Mouse (Mus musculus): Measurements from ENCODE around the gene Meox1. TPM values are rescaled to one million over a fixed set of nuclear protein-coding genes. Genes with fewer than 3 reads are reported as not detected.
A peak's percentile ranks its signal among the peaks of the same experiment; 100 is the strongest.

Gene Meox1
- total and polyA plus RNA-seq, 2 experiments from 2014 or later, result 0.68 to 1.1 TPM

DNA sequence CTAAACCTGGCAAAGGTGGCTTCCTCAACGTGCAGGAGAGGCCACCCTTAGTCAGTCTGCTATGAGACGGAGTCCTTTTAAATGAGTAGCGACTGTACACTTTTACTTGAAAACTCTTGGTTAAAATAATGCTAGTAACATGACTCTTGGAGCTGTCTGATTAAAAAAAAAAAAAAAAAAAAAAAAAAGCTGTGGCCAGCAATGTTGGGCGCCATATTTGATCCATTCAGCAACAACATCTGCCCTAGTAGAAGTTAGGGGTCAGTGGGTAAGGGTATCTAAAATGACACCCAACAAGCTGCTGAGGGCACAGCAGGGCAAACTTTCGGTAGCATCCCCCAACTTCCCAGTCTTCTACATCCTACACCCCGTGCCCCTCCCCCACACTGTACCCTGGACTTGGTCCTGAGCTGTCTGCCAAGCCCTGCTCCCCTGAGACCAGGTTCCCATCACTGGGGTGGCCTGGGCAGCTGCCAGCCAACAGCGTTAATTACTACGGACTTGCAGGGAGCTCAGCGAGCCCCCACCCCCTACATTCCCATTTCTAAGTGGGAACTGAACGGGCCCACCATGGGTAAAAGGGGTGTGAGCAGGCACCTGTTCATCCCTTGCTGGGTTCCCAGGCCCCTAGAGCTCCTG lies 32.9 kb upstream of the Meox1 start:
- H3K36me3 ChIP-seq (ENCODE audit: insufficient read depth), result no peaks in the 10 kb centered on the region
- no peak for TF ChIP-seq CTCF (IDR thresholded peaks at IDR 0.05; ENCODE audit: low read depth)
- no peak overlapping the region for H3K9ac ChIP-seq
- WGBS, result 76% methylated on average over 10 of the region's 10 CpGs
- H3K4me2 ChIP-seq (ENCODE audit: low read depth), result no peak overlapping the region
- H3K27me3 ChIP-seq (ENCODE audit: insufficient read depth, low read length), result no peaks in the 10 kb centered on the region
- H3K4me1 ChIP-seq (ENCODE audit: insufficient read depth), result no peaks in the 10 kb centered on the region
- H3K9me3 ChIP-seq (ENCODE audit: low read length), result no peaks in the 10 kb centered on the region
- no peak overlapping the region for H3K27ac ChIP-seq (ENCODE audit: low read depth, low read length)
- no peak for ATAC-seq
- no peak for DNase-seq
- no peak overlapping the region for H3K4me3 ChIP-seq (ENCODE audit: low read depth, low read length)

DNA sequence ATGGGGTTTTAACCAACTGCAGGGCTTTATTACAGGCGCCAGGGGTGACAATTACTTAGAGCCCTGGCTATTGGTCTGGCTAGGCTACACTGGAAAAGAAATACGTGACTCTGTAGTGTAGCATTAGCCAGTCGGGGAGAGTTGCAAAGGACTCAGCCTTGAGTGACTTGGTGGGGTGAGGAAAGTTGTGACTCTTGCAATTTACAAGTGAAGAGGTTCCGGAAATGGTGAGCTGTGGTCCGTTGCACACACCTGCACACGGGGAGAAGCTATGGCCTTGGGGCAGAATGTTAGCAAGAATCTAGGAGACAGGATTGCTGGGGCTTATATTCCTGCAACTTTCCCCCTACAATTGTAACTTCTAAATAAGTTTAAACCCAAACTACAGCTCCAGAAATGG lies 31.5 kb upstream of the Meox1 start:
- ATAC-seq, result no peak
- 81% methylated on average over 6 of the region's 6 CpGs for WGBS

DNA sequence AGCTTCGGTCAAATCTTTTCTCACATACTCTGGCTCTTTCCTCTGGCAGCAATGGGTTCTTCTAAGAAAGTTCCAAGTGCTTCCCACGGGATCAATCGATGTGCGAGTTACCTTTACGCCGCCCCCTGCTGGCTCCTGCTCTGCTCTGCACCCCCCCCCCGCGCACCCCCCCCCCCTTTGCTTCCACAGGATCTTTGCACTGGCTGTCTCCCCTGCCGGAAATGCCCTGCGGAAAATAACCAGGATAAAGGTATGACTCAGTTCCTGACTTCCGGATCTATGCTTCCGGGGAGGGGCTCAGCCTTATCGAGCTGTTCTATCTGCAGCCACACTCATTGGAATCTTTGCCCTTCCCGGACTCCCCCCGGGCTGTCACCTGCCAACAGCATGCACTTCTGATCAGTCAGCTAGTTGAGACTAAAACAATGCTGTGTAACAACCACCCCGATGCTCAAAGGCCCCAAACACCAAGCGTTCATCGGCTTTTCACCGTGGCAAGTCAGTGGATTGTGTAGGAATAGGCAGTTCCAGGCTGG lies 30.3 kb upstream of the Meox1 start:
- H3K4me1 ChIP-seq (ENCODE audit: insufficient read depth), result no peaks in the 10 kb centered on the region
- DNase-seq, result no peak
- TF ChIP-seq CTCF (IDR thresholded peaks at IDR 0.05; ENCODE audit: low read depth), result no peak
- no peak overlapping the region for H3K4me2 ChIP-seq (ENCODE audit: low read depth)
- H3K9ac ChIP-seq, result no peak overlapping the region
- H3K4me3 ChIP-seq (ENCODE audit: low read depth, low read length), result no peak overlapping the region
- WGBS, result 72% methylated on average over 18 of the region's 19 CpGs
- H3K36me3 ChIP-seq (ENCODE audit: insufficient read depth), result no peaks in the 10 kb centered on the region
- no peaks in the 10 kb centered on the region for H3K27me3 ChIP-seq (ENCODE audit: insufficient read depth, low read length)
- ATAC-seq, result no peak
- no peak overlapping the region for H3K27ac ChIP-seq (ENCODE audit: low read depth, low read length)
- no peaks in the 10 kb centered on the region for H3K9me3 ChIP-seq (ENCODE audit: low read length)

More for the DNA sequence above, 31.5 kb upstream of the Meox1 start:
- no peak overlapping the region for H3K4me3 ChIP-seq (ENCODE audit: low read depth, low read length)
- no peaks in the 10 kb centered on the region for H3K36me3 ChIP-seq (ENCODE audit: insufficient read depth)
- no peaks in the 10 kb centered on the region for H3K9me3 ChIP-seq (ENCODE audit: low read length)
- no peaks in the 10 kb centered on the region for H3K4me1 ChIP-seq (ENCODE audit: insufficient read depth)
- no peak overlapping the region for H3K4me2 ChIP-seq (ENCODE audit: low read depth)
- no peak overlapping the region for H3K9ac ChIP-seq
- no peak for DNase-seq
- H3K27me3 ChIP-seq (ENCODE audit: insufficient read depth, low read length), result no peaks in the 10 kb centered on the region
- TF ChIP-seq CTCF (IDR thresholded peaks at IDR 0.05; ENCODE audit: low read depth), result no peak
- no peak overlapping the region for H3K27ac ChIP-seq (ENCODE audit: low read depth, low read length)

DNA sequence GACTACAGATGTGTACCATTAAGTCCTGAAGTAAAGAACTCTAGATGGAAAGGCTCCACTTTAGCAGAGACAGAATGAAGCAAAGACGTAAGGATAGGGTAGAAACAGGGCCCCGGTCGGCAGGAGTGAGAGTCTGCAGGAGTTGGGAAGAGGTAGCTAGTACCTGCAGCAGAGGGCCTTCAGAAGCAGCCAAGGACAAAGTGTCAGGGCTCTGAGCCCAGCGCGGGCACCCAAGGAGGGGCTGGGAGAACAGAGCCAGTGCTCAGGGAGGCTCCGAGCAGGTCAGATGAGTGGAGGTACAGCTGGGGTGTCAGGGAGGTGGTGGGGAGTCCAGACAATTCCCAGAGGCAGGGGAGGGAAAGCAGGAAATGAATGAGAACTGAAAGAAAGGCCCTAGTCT lies 29.8 kb upstream of the Meox1 start:
- no peak overlapping the region for H3K9ac ChIP-seq
- H3K4me3 ChIP-seq (ENCODE audit: low read depth, low read length), result no peak overlapping the region
- 87% methylated on average over 6 of the region's 6 CpGs for WGBS
- H3K4me2 ChIP-seq (ENCODE audit: low read depth), result no peak overlapping the region
- DNase-seq, result no peak
- H3K4me1 ChIP-seq (ENCODE audit: insufficient read depth), result no peaks in the 10 kb centered on the region
- no peaks in the 10 kb centered on the region for H3K36me3 ChIP-seq (ENCODE audit: insufficient read depth)
- no peak overlapping the region for H3K27ac ChIP-seq (ENCODE audit: low read depth, low read length)
- H3K27me3 ChIP-seq (ENCODE audit: insufficient read depth, low read length), result no peaks in the 10 kb centered on the region
- no peak for ATAC-seq
- TF ChIP-seq CTCF (IDR thresholded peaks at IDR 0.05; ENCODE audit: low read depth), result no peak
- no peaks in the 10 kb centered on the region for H3K9me3 ChIP-seq (ENCODE audit: low read length)

DNA sequence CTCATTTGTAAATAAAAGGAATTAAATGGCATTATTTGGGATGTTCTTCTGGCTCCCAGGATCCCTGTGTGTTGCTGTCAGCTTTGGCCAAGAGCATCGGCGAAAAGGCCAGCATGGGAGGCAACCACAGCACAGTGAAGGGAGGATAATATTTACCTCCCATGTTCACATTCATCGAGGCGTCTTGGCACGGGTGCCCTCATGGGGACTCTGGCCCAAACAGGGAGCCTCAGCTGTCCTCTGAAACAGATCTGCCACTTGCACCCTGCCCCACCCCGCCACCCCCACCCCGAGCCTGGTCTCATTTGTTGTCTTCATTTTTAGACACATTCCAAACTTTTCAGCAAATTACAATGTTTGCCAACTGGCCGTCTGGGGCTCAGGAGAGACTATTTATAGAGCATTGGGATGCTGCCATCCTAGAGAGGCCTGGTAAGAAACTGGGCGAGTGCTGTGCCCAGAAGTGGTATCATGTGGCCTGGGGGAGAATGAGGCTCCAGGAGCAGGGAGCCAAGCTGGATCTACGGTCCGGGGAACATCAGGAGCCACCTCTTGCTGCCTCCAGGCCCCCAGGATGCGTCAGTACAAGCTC lies 27.3 kb upstream of the Meox1 start:
- Histone ChIP-seq H3K9me3 (ENCODE audit: low read length) (no peaks in the 10 kb centered on the region), H3K27me3 (ENCODE audit: insufficient read depth, low read length) (no peaks in the 10 kb centered on the region), H3K4me2 (ENCODE audit: low read depth) (no peak overlapping the region), H3K4me3 (ENCODE audit: low read depth, low read length) (no peak overlapping the region), H3K27ac (ENCODE audit: low read depth, low read length) (no peak overlapping the region), H3K4me1 (ENCODE audit: insufficient read depth) (no peaks in the 10 kb centered on the region), H3K36me3 (ENCODE audit: insufficient read depth) (no peaks in the 10 kb centered on the region), H3K9ac (no peak overlapping the region)
- 61% methylated on average over 12 of the region's 12 CpGs for WGBS
- ATAC-seq (no peak), DNase-seq (peak; percentile 39)
- no peak for TF ChIP-seq CTCF (IDR thresholded peaks at IDR 0.05; ENCODE audit: low read depth)

DNA sequence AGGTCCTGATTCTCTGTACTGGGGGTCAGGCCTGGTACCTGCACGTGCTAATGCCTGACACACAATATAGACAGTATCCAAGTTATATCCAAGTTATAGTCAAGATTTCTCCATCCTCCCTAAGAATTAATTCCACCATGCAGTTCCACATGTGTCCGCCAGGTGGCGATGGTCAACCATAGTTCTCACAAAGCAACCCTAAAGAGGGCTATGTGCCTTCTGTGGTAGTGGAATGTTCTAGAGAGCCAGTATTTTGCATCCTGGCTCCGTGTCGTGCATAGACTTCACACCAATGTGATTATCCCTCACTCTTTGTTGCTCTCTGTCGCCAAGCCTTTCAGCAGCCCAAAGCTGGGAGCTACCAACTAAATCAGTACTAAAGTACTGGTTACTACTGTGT lies 25.5 kb upstream of the Meox1 start:
- no peaks in the 10 kb centered on the region for H3K9me3 ChIP-seq (ENCODE audit: low read length)
- no peaks in the 10 kb centered on the region for H3K36me3 ChIP-seq (ENCODE audit: insufficient read depth)
- TF ChIP-seq CTCF (IDR thresholded peaks at IDR 0.05; ENCODE audit: low read depth), result peak; percentile 100
- DNase-seq, result peak; percentile 93
- no peak overlapping the region for H3K4me2 ChIP-seq (ENCODE audit: low read depth)
- H3K27ac ChIP-seq (ENCODE audit: low read depth, low read length), result no peak overlapping the region
- H3K27me3 ChIP-seq (ENCODE audit: insufficient read depth, low read length), result no peaks in the 10 kb centered on the region
- H3K4me1 ChIP-seq (ENCODE audit: insufficient read depth), result no peaks in the 10 kb centered on the region
- no peak overlapping the region for H3K4me3 ChIP-seq (ENCODE audit: low read depth, low read length)
- 1% methylated on average over 6 of the region's 6 CpGs for WGBS
- ATAC-seq, result peak; percentile 89
- H3K9ac ChIP-seq, result no peak overlapping the region

DNA sequence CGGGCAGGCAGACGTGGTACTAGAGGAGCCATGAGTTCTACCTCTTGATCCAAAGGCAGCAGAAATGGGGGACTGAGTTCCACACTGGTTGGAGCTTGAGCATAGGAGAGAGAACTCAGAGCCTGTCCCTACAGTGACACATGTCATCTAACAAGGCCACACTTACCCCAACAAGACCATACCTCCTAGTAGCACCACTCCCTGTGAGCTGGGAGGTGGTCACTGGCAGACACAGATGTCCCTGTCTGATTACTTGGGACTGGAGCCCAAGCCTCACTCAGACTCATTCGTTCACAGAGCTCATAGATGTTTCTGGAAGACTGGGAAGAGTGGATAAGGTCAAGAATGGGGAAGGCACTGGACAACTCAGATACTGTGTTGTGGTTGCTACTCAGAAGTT lies 24.4 kb upstream of the Meox1 start:
- Histone ChIP-seq H3K27ac (ENCODE audit: low read depth, low read length) (no peak overlapping the region), H3K27me3 (ENCODE audit: insufficient read depth, low read length) (no peaks in the 10 kb centered on the region), H3K36me3 (ENCODE audit: insufficient read depth) (no peaks in the 10 kb centered on the region), H3K4me2 (ENCODE audit: low read depth) (no peak overlapping the region), H3K9me3 (ENCODE audit: low read length) (no peaks in the 10 kb centered on the region), H3K9ac (no peak overlapping the region), H3K4me1 (ENCODE audit: insufficient read depth) (no peaks in the 10 kb centered on the region), H3K4me3 (ENCODE audit: low read depth, low read length) (no peak overlapping the region)
- DNase-seq (no peak), ATAC-seq (no peak)
- no peak for TF ChIP-seq CTCF (IDR thresholded peaks at IDR 0.05; ENCODE audit: low read depth)
- 70% methylated on average over 3 of the region's 3 CpGs for WGBS

Data from forebrain, postnatal 0 days (tissue).